Mouse (Mus musculus) bone marrow macrophage, adult 2 months (primary cell): Measurements from ENCODE around the gene Gm39115.

Experiments
- CTCF ChIP-seq: IDR thresholded peaks from 2 replicates; pipeline ENCODE4 v1.5.1; 2012; ENCODE audit warnings: low read depth, mild to moderate bottlenecking, low read length, moderate library complexity
- POLR2A ChIP-seq: IDR thresholded peaks from 2 replicates; pipeline ENCODE4 v1.6.1; 2012; ENCODE audit warnings: mild to moderate bottlenecking, low read depth, low read length, borderline replicate concordance

DNA sequence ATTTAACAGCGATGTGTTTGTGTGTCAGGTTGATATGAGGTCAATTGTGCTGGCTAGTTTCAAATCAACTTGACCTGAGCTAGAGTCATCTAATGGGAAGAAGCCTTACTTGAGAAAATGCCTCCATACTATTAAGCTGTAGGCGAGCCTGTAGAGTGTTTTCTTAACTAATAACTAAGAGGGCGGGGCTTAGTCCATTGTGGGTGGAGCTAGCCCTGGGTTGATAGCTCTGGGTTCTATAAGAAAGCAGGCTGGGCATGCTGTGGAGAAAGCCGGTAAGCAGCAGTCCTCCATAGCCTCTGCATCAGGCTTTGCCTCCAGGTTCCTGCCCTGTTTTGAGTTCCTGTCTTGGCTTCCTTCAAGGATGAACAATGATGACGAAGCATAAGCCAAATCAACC lies 31.1 kb downstream of the Gm39115 start:
- TF ChIP-seq POLR2A (no peak), CTCF (no peak)
